Mouse (Mus musculus) C2C12 (cell line): ENCODE results near the gene Scgb2a2. TPM values are rescaled to one million over a fixed set of nuclear protein-coding genes. Genes with fewer than 3 reads are reported as not detected.
"Not testable (repeated sequence)": the region's sequence is repeated elsewhere in the genome, so short reads cannot be mapped to it uniquely, and the experiment has no call there.

Experiments used
- H3K27me3 ChIP-seq: one replicate; pipeline ENCODE4 v1.6.1; 2011; ENCODE audit not compliant: control insufficient read depth, insufficient read depth, insufficient read length
- H3K36me3 ChIP-seq: one replicate; pipeline ENCODE4 v1.6.1; 2011; ENCODE audit not compliant: control insufficient read depth, insufficient read depth
- H3K4me3 ChIP-seq: one replicate; pipeline ENCODE4 v1.5.1; 2011; ENCODE audit warnings: mild to moderate bottlenecking, control low read depth; ENCODE audit not compliant: poor library complexity, insufficient read depth, severe bottlenecking
- H3K79me2 ChIP-seq: one replicate; pipeline ENCODE4 v1.6.1; 2011; ENCODE audit not compliant: control insufficient read depth, insufficient read depth
- H3K79me3 ChIP-seq: one replicate; pipeline ENCODE4 v1.6.1; 2011; ENCODE audit warnings: low read depth, control low read depth
- H3ac ChIP-seq: one replicate; pipeline ENCODE3; 2011; ENCODE audit warnings: low read depth; ENCODE audit not compliant: control insufficient read depth, insufficient read length
- CEBPB ChIP-seq: IDR thresholded peaks from one replicate; pipeline ENCODE4 v1.6.1; 2011; ENCODE audit warnings: low read depth, mild to moderate bottlenecking, control low read depth, moderate library complexity
- CTCF ChIP-seq: IDR thresholded peaks from one replicate; pipeline ENCODE4 v1.5.1; 2011; ENCODE audit not compliant: control insufficient read depth, insufficient read depth, insufficient read length
- FOSL1 ChIP-seq: IDR thresholded peaks from one replicate; pipeline ENCODE4 v1.8.0; 2011; ENCODE audit warnings: mild to moderate bottlenecking, low read length; ENCODE audit not compliant: poor library complexity, insufficient read depth, severe bottlenecking
- MAX ChIP-seq: IDR thresholded peaks from one replicate; pipeline ENCODE4 v1.6.1; 2011; ENCODE audit warnings: mild to moderate bottlenecking, control low read depth
- MYOD1 ChIP-seq: IDR thresholded peaks from one replicate; pipeline ENCODE4 v1.6.1; 2011; ENCODE audit warnings: low read depth; ENCODE audit not compliant: control insufficient read depth, insufficient read length
- MYOG ChIP-seq: IDR thresholded peaks from one replicate; pipeline ENCODE4 v1.6.1; 2011; ENCODE audit not compliant: control insufficient read depth, insufficient read length; ENCODE audit errors: extremely low read depth
- USF1 ChIP-seq: IDR thresholded peaks from one replicate; pipeline ENCODE4 v1.6.1; 2011; ENCODE audit warnings: low read depth, mild to moderate bottlenecking, control low read depth, moderate library complexity
- microRNA-seq: library from miRNA; unstranded; fragments of <30 nt; microRNA quantifications from one replicate; pipeline ENCODE4, GENCODE M21; 2019; ENCODE audit warnings: borderline microRNAs expressed
- polyA plus RNA-seq: library from polyadenylated mRNA; unstranded; fragments of >200 nt; fragmentation: generic; extraction: Trizol; gene quantifications from one replicate; pipeline ENCODE4 v1.2.1, GENCODE M21; 2012; ENCODE audit warnings: missing spikeins

Scgb2a2 gene
- polyA plus RNA-seq, 1 experiment, result not detected

GRCm38 (mm10) chr19:9899780-9900146 lies 52.4 kb downstream of the Scgb2a2 start:
- H3ac ChIP-seq, result peak overlapping the region; percentile 49
- H3K36me3 ChIP-seq, result peaks cover 20% of the 10 kb centered on the region
- no peak for TF ChIP-seq MYOD1
- no peak for TF ChIP-seq MYOG
- TF ChIP-seq MAX, result no peak
- TF ChIP-seq USF1, result no peak
- no peak for TF ChIP-seq CTCF
- no peak for TF ChIP-seq CEBPB
- no peak for TF ChIP-seq FOSL1
- peaks cover 46% of the 10 kb centered on the region for H3K79me2 ChIP-seq
- H3K27me3 ChIP-seq, result no peaks in the 10 kb centered on the region
- H3K79me3 ChIP-seq, result peaks cover 43% of the 10 kb centered on the region
- peak overlapping the region; percentile 99 for H3K4me3 ChIP-seq

DNA sequence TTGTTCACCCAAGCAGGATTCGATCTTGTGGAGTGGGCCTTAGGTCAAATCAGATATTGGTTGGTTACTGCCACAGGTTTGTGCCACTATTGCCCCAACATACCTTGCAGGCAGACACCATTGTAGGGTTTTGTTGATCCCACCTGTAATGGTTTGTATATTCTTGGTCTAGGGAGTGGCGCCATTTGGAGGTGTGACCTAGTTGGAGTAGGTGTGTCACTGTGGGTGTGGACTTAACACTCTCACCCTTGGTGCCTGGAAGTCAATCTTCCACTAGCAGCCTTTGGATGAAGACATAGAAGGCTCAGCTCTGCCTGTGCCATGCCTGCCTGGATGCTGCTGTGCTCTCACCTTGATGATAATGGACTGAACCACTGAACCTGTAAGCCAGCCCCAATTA lies 53.3 kb downstream of the Scgb2a2 start:
- Histone ChIP-seq H3K79me3 (peaks cover 34% of the 10 kb centered on the region), H3K36me3 (peaks cover 11% of the 10 kb centered on the region), H3K79me2 (peaks cover 37% of the 10 kb centered on the region)
- H3ac ChIP-seq, H3K27me3 ChIP-seq, H3K4me3 ChIP-seq: not testable (repeated sequence)

Small RNA genes lying within 50 kb of the gene (microRNA-seq; reads per million reads assigned to microRNA genes)
- gene Gm22369, result not detected

Other genes starting within 250 kb of the Scgb2a2 start
- 89.6 TPM for gene Incenp, start 52.0 kb downstream of the Scgb2a2 start, polyA plus RNA-seq
- 4,975 TPM for gene Fth1, start 133.0 kb downstream of the Scgb2a2 start, polyA plus RNA-seq
- 0.09 TPM for gene Best1, start 154.1 kb downstream of the Scgb2a2 start, polyA plus RNA-seq
- gene Rab3il1, start 154.1 kb downstream of the Scgb2a2 start, polyA plus RNA-seq, result 4.5 TPM
- gene Fads3, start 194.0 kb downstream of the Scgb2a2 start, polyA plus RNA-seq, result 161 TPM